Mouse (Mus musculus) left cerebral cortex, postnatal 36 days (tissue): ENCODE measurements around the gene Klhdc8a. TPM values are rescaled to one million over a fixed set of nuclear protein-coding genes. Genes with fewer than 3 reads are reported as not detected.
"Not testable (repeated sequence)": the region's sequence is repeated elsewhere in the genome, so short reads cannot be mapped to it uniquely, and the experiment has no call there.

Experiments used
- DNase-seq, 2 experiments: peaks; one replicate each; pipeline ENCODE4 v3.0.0; 2021 to 2022; ENCODE audit warnings: low spot score in 2 of 2, mixed read lengths in 1 of 2
- intact Hi-C: fragments of 180-260 bp; cut with DNase I; formaldehyde crosslinking; loops from one replicate; pipeline ENCODE4 v1.15.1; 2025
- total RNA-seq, 2 experiments: library from RNA; stranded (reverse); gene quantifications; 2 replicates each; pipeline ENCODE4 v1.2.3; 2021

Klhdc8a gene
- total RNA-seq, 2 experiments from 2014 or later, result 11.0 to 13.6 TPM

DNA sequence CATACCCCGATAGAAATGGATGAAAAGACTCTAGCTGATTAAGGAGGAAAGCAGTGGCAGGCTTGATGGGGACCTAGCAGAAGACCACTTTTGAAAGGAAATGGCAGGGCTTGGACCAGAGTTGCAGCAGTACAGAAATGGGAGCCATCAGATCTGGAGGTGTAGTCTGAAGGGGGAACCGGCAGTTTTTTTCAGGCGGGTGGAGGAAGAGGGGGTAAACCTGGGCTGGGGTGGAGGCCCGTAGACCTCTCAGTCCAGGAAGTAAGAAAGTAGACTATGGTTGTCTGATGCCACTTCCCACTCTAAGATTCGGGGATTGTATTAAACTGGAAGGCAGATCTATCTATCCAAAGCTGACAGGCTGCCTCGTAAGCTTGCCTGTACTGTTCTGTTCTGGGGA is 38.5 kb downstream of the Klhdc8a start:
- intact Hi-C loops, result no loop called here
- DNase-seq, result no peak

DNA sequence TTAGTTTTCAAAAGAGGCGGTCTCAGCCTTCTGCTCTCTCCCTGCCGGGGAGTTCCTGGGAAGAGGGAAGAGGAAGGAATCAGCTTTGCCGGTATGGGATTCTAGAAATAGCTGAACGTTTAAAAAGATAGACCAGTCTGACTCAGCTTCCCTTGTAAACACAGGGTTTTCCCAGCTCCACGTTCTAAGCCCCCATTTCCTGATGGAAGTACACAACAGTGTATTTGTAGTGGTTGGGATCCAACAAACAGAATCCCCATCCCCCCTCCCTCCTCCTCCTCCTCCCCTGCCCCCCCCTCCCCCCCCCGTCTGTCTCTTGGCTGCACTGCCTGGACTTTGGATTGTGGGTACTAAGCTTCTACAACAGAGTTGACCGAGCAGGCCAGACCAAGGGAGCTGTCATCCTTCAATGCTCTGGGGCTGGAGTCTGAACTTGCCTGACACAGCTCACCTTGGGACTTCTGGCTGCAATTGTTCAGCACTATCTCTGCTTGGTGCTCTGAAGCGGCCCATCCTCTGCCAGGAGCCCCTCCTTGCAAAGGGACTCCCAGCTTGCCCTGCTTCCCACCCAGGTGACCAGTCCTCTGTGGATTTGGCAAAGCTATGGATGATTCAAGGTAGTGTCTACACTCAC is 39.7 kb downstream of the Klhdc8a start:
- no peak for DNase-seq
- intact Hi-C loops, result no loop called here

DNA sequence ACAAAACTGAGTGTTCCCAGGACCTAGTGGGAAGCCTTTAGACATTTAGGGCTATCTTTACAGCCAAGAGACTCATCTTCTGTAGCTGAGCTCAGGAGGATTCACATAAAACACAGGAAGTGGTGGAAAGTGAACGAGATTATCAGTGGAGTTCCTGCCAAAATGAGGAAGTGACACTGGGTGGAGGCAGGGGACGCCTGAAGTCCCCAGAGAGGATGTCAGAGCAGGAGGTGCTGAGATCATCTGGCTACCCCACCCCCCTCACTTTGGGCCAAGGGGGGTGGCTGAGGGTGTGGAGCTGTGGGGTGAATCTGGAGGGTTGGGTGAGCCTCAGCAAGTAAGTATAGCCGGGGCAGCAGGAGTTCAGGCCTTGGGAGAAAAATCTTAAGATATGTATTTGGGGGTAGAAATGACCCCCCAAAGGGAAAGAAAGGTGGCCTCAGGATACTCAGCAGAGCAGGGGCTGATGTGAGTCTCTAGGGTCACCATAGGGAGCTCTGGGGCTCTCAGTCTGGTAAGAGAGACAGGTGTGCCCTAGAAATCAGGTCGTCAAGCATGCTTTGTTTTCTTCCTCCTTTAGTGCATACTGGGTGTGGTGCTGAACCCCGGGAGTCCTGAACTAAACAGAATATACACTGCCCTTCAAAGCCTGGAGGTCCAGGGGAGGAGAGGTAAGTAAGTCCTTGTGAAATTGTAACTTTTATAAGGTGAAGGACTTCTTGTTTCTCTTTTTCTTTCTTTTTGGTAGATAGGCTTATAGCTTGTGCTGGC is 43.5 kb downstream of the Klhdc8a start:
- no peak for DNase-seq
- intact Hi-C loops, result no loop called here

DNA sequence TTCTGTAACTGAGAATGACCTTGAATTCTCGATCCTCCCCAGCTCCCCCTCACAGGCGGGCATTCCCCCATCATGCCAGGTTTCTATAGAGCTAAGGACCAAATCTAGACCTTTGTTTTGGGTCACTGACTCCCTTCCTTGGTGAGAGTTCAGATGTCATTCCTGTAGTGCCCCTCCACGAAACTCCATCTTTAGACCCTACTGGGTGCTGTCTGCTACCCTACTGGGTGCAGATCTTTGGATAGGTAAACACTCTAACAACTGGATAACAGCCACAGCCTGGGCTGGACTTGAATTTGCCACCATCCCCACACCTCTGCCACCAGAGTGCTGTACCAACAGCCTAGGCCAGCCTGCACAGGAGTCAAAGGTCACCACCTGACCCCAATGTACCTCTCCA is 44.1 kb downstream of the Klhdc8a start:
- no peak for DNase-seq
- intact Hi-C loops, result no loop called here

DNA sequence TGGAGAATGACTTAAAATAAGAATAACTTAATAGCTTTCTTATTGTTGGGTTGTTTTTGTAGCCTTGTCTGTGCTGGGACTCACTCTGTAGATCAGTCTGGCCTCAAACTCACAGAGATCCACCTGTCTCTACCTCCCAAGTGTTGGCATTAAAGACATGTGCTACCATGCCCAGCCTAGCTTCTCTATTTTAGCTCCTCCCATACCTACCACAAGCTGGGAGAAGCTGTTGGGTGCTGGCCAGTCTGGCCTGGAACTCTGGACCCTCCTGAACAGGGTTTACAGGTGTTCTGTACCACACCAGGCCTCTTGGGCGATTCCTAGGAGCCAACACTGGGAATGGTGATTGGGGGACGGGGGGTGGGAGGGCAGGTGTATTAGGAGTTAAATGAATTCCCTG is 44.8 kb downstream of the Klhdc8a start:
- DNase-seq, result no peak
- intact Hi-C loops, result no loop called here

DNA sequence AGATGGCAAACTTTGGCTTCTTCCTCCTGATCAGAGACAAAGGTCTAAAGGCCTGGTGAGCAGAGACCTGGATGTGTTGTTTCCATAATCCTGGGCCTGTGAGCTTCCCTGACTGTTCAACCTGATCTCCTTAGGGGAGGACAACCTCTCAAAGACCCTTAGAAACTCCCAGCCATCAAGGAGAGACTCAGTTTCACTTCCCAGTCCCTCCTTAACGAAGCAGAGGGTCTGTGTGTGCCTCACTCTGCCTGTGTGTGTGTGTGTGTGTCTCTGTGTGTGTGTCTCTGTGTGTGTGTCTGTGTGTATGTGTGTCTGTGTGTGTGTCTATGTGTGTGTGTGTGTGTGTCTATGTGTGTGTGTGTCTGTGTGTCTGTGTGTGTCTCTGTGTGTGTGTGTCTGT is 45.2 kb downstream of the Klhdc8a start:
- intact Hi-C loops, result no loop called here
- no peak for DNase-seq

DNA sequence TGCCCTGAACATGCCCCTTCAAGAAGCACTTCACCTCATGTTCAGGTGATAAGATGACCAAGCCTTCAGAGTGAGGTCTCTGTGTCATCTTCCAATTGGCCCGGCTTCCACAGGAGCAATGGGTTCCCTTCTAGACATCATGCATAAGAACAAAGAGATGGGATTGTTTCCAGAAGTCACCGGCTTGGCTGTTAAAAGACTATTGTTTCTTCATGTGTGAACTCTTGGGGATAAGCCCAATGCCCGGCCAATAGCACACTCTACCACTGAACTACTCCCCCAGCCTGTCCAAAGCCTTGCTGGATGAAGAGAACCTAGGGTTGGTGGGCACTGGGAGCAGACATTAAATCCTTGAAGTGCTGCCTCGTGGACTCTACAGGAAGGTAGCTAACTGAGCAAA is 47.1 kb downstream of the Klhdc8a start:
- no peak for DNase-seq
- intact Hi-C loops, result no loop called here

DNA sequence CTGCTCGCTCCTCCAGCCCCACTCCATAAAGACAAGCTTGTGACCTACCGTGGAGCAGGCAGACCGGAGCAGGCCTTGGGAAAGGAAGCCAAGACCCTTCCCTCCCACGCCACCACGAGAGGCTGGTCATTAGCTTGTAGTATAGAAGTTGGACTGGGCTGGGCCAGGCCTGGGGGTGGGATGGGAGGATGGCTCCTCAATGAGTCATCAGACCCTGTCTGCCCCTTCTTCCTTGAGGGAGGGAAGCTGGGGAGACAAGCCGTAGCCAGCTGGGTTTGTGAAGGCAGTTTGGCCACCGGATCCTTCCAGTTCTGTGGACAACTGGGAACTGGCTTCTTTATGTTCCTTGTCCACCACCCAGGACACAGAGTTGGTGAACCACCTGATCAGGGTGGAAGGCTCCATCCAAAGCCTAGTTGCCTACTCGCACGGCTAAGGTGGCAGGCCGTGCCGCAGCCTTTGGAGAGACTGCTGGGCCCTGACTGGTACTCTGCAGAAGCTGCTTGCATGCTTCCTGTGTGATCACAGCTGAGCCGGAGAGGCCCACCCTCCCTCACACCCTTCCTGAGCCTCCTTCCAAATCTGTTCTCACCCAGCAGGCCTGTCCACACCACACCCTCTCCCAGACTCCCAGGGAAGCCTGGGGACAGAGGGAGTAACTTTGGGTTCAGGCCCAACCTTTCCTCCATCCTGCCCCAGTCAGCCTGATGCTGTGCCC is 47.9 kb downstream of the Klhdc8a start:
- intact Hi-C loops, result no loop called here
- no peak for DNase-seq

DNA sequence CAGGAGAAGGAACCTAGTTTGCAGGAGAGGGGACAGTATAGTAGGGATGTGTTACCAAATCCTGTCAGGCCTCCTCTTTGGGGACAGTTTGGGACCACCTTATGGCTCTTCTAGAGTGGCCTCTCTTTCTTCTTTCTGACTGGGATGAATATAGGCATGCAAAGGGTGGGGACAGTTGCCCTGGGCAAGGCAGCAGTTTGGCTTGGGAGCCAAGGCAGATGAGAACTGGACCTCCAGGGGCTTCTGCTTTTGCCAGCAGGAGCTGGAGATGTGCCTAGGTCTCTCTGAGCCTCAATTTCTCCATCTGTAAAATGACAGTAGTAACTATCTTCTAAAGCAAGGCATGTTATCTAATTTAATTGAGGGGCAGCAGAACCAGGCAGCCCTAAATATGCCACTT is 48.5 kb downstream of the Klhdc8a start:
- intact Hi-C loops, result no loop called here
- DNase-seq, result no peak

DNA sequence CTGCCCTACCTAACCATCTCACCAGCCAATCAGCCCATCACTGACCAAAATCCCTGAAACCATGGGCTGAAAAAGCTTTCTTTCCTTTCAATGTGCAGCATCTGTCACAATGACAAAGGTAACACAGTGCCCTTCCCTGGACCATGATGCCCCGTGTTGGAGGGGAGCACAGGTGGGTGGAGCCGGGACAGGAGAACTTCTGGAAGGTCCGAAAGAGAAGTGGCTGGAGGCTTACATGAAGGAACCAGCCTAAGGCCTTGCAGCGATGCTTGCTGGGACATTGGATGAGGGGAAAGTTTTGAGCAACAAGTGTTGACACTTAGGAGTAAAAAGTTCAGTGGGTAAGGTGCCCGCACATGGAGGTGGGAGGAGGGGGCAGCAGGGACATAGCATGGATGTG is 50.0 kb downstream of the Klhdc8a start:
- intact Hi-C loops, result no loop called here
- no peak for DNase-seq

DNA sequence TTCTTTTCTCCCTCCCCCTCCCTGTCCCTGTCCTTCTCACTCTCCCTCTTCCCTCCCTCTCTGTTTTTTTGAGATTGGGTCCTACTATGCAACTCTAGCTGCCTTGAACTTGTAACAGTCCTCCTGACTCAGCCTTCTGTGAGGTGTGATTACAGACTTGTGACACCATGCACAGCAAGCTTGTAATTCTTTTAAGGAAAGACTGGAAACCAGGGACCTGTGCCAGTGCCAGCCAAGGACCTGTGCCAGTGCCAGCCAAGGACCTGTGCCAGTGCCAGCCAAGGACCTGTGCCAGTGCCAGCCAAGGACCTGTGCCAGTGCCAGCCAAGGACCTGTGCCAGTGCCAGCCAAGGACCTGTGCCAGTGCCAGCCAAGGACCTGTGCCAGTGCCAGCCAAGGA is 50.6 kb downstream of the Klhdc8a start:
- DNase-seq, intact Hi-C loops: not testable (repeated sequence)

DNA sequence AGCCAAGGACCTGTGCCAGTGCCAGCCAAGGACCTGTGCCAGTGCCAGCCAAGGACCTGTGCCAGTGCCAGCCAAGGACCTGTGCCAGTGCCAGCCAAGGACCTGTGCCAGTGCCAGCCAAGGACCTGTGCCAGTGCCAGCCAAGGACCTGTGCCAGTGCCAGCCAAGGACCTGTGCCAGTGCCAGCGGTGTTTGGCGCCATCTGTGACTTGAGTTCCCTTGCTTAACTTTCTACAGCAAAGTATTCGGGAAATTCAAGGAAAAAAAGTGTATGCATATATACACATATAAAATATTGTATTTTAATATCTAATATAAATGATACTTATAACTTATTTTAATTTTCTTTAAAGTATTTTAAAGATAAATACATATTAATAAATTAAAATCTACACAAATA is 51.2 kb downstream of the Klhdc8a start:
- intact Hi-C loops, DNase-seq: not testable (repeated sequence)

DNA sequence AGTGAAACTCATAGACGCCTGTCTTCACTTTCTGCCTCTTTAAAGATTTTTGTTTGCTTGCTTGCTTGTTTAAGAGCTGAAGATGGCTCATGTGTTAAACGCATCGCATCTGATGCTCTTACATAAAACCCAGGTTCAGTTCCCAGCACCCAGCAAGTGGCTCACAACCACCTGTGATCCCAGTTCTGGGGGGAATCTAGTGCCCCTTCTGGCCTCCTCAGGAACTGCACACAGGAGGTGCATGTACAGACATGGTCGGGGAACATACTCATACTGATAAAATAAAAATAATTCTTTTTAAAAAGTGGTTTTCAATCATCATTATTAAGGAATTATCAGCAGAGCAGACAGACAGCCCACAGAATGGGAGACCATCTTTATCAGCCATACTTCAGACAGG is 52.6 kb downstream of the Klhdc8a start:
- intact Hi-C loops, result loop anchor here (10.0 kb wide), 1 partner anchor 116 kb away; no protein-coding TSS in a partner anchor
- DNase-seq, result no peak

DNA sequence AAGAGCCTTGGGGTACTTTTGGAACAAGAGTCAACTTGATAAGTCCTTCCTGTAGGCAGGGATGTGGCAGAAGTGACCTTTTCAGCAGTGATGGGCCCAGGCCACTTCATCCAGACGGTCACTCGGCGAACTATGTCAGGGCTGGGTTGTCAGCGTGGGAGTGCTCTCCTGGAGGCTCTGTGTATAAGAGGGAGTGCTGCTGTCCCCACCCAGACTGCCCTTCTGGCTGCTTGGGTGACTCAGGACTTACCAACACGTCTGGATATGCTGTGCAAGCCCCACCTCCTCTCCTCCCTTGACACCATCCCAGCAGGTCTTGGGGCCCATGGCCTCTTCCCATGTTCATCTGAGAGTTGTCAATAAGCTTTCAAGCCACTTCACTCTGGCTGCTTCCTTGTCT is 55.0 kb downstream of the Klhdc8a start:
- intact Hi-C loops, result loop anchor here (10.0 kb wide), 1 partner anchor 119 kb away; no protein-coding TSS in a partner anchor

DNA sequence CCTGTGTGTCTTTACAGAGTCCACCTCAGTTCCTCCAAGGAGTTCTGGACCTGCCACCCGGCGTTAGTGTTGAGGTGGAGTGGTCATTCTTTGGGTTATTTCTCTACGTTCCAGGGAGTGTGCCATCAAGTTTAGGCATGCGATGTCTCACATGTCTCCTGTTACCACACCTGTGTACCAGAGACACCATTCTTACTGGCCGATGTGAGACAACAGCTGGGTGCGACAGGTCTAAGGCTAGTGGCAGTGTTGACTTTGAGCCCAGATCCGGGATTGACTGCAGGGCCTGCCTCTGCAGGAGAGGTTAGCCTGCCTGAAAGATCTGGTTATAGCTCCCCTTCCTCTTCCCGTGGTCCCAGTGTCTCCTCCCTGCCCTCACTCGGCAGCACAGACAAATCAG is 55.8 kb downstream of the Klhdc8a start:
- DNase-seq, result no peak
- intact Hi-C loops, result loop anchor here (10.0 kb wide), 1 partner anchor 119 kb away; no protein-coding TSS in a partner anchor

More for the DNA sequence above, 55.0 kb downstream of the Klhdc8a start:
- no peak for DNase-seq

DNA sequence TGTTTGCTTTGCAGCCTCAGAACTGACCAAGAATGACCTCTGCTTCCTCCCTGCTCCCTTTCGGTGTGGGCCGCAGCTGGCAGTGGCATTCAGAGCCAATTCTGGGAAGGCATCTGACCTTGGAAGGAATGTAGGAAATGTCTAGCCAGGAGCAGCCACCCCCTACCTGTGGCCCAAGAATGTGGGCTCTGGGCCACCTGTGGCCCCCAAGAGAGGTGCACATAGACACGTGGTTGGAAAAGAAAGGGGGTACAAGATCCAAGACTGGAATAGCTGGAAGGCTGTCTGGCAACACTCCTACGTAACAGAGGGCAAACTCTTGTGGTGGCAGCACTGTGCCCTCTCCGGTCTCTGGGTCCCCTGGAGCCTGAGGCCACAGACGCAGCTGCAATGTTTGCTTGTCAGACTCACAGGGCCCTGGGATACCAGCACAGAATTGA is 56.8 kb downstream of the Klhdc8a start:
- DNase-seq, result no peak
- intact Hi-C loops, result loop anchor here (5.0 to 10.0 kb wide), 3 partner anchors 120 to 233 kb away; no protein-coding TSS in a partner anchor

DNA sequence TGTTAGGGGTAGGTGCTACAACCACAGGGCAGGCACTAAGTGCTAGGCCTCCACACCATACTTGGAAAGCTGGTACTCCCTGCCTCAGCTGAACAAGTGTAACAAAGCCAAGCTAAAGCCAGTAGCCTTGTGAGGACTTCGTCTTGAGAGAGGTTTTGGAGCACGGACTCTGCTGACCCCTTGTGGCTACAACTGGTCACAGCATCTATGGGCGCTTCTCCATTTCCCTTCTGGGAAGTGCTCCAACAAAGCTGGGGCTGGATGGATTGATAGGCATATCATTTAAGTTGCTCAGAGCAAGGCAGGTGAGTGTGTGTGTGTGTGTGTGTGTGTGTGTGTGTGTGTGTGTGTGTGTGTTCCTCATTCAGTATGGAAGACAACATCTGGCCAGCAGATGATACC is 57.4 kb downstream of the Klhdc8a start:
- intact Hi-C loops, result loop anchor here (1.0 to 10.0 kb wide), 4 partner anchors 44 to 234 kb away; no protein-coding TSS in a partner anchor
- peak; percentile 80 to 85 for DNase-seq

DNA sequence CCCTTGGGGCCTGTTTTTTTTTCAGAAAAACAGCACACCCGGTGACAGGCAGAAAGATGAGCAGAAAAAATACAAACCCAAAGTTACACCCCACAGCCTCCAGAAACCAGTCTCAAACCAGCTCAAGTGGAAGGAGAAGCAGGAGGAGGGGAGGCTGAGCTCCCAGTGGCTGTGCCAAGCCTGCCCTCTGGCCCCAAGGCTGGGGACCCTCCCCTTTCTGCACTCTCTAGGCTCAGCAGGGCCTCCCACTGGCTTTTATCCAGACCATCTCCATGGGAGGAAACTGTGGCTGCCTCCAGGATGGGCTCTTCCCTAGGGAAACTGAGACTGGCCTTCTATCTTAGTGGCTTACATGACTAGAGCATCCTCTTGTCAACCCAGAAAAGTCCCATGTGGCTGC is 58.4 kb downstream of the Klhdc8a start:
- intact Hi-C loops, result loop anchor here (1.0 to 10.0 kb wide), 4 partner anchors 45 to 235 kb away; no protein-coding TSS in a partner anchor

More for the DNA sequence above, 58.4 kb downstream of the Klhdc8a start:
- DNase-seq, result no peak
